Mouse (Mus musculus) kidney, adult 8-10 months (tissue): ENCODE results near the gene Trip11.
A peak's percentile ranks its signal among the peaks of the same experiment; 100 is the strongest.
"Not testable (repeated sequence)": the region's sequence is repeated elsewhere in the genome, so short reads cannot be mapped to it uniquely, and the experiment has no call there.

ENCODE experiments used
- DNase-seq, 2 experiments: peaks; one replicate each; pipeline ENCODE4 v3.0.0; 2022

The Trip11 gene

GRCm38 (mm10) chr12:101912626-101913490 is at the start of gene Trip11:
Gene Trip11 (minus strand): TSS chr12:101913267.
- DNase-seq = peak; percentile 90 to 93

- not testable (repeated sequence) for DNase-seq
Observed at GRCm38 (mm10) chr12:101958960-101959780, 46.1 kb upstream of the Trip11 start.

GRCm38 (mm10) chr12:101958556-101958955 is 45.5 kb upstream of the Trip11 start:
- no peak for DNase-seq

- DNase-seq = peak; percentile 95 to 96
Observed at GRCm38 (mm10) chr12:101957942-101958544, 45.0 kb upstream of the Trip11 start, which contains the start of gene Atxn3. Gene Atxn3 (minus strand): TSS chr12:101958246.

GRCm38 (mm10) chr12:101957079-101957941 is 44.2 kb upstream of the Trip11 start:
- DNase-seq = peak; percentile 4 to 6

GRCm38 (mm10) chr12:101955821-101956220 is 42.8 kb upstream of the Trip11 start:
- not testable (repeated sequence) for DNase-seq

GRCm38 (mm10) chr12:101948801-101949200 is 35.7 kb upstream of the Trip11 start:
- DNase-seq = no peak

- no peak for DNase-seq
Observed at GRCm38 (mm10) chr12:101947986-101948385, 34.9 kb upstream of the Trip11 start.

GRCm38 (mm10) chr12:101937572-101937971 is 24.5 kb upstream of the Trip11 start:
- DNase-seq = no peak

GRCm38 (mm10) chr12:101935223-101935622 is 22.2 kb upstream of the Trip11 start:
- DNase-seq = peak in 1 of 2 experiments; percentile 9

- DNase-seq = no peak
Observed at GRCm38 (mm10) chr12:101928423-101928822, 15.4 kb upstream of the Trip11 start.

GRCm38 (mm10) chr12:101922313-101922712 is 9.2 kb upstream of the Trip11 start:
- no peak for DNase-seq

- DNase-seq = no peak
Observed at GRCm38 (mm10) chr12:101919847-101920246, 6.8 kb upstream of the Trip11 start.

- no peak for DNase-seq
Observed at GRCm38 (mm10) chr12:101917165-101917564, 4.1 kb upstream of the Trip11 start.

- DNase-seq = no peak
Observed at GRCm38 (mm10) chr12:101911346-101911745, 1.7 kb downstream of the Trip11 start.

GRCm38 (mm10) chr12:101910360-101910759 is 2.7 kb downstream of the Trip11 start:
- DNase-seq = no peak

- DNase-seq = no peak
Observed at GRCm38 (mm10) chr12:101905817-101906216, 7.2 kb downstream of the Trip11 start.

- no peak for DNase-seq
Observed at GRCm38 (mm10) chr12:101904906-101905305, 8.2 kb downstream of the Trip11 start.

- no peak for DNase-seq
Observed at GRCm38 (mm10) chr12:101904170-101904569, 8.9 kb downstream of the Trip11 start.

- no peak for DNase-seq
Observed at GRCm38 (mm10) chr12:101899671-101900245, 13.3 kb downstream of the Trip11 start.

- DNase-seq = no peak
Observed at GRCm38 (mm10) chr12:101898966-101899365, 14.1 kb downstream of the Trip11 start.

GRCm38 (mm10) chr12:101897113-101897512 is 16.0 kb downstream of the Trip11 start:
- no peak for DNase-seq
